Mouse (Mus musculus): Measurements from ENCODE around the gene Napsa. TPM values are rescaled to one million over a fixed set of nuclear protein-coding genes. Genes with fewer than 3 reads are reported as not detected.
A peak's percentile ranks its signal among the peaks of the same experiment; 100 is the strongest.

The Napsa gene
- total RNA-seq, 1 experiment: 13.7 TPM

GRCm38 (mm10) chr7:44614041-44614688, 42.0 kb downstream of the Napsa start:
- no peak overlapping the region for H3K9ac ChIP-seq (ENCODE audit: insufficient read depth, low read depth, low read length, poor library complexity, severe bottlenecking)
- no peak for TF ChIP-seq HCFC1 (IDR thresholded peaks at IDR 0.05; ENCODE audit: borderline replicate concordance, insufficient read depth, low read length)
- TF ChIP-seq CHD2 (IDR thresholded peaks at IDR 0.05; ENCODE audit: low read depth, low read length): no peak
- no peak for TF ChIP-seq ZNF384 (IDR thresholded peaks at IDR 0.05; ENCODE audit: low read depth, low read length)
- no peak for TF ChIP-seq ZC3H11A (IDR thresholded peaks at IDR 0.05; ENCODE audit: borderline replicate concordance, low read depth, low read length)
- TF ChIP-seq MAFK (IDR thresholded peaks at IDR 0.05; ENCODE audit: insufficient read depth, low read depth, low read length): no peak
- in situ Hi-C loops (cut with MboI; ENCODE audit: low sequenced_read_pairs in 2 of 2, unreplicated experiment in 2 of 2): no loop called here
- peaks cover 0 to 27% of the 10 kb centered on the region in 2 experiments; a peak in 2 of 4 replicates for H3K4me1 ChIP-seq (ENCODE audit: control insufficient read depth in 2 of 2, insufficient read depth in 2 of 2, low read length in 2 of 2, poor library complexity in 1 of 2)
- no peak overlapping the region for H3K27ac ChIP-seq (ENCODE audit: insufficient read depth, low read depth, low read length, poor library complexity, severe bottlenecking)
- peak; percentile 95 for DNase-seq (ENCODE audit: low read depth, low spot score)
- peak overlapping the region; percentile 48 to 66; a peak in 3 of 4 replicates for H3K4me3 ChIP-seq (ENCODE audit: insufficient read depth in 1 of 2, low read depth in 1 of 2, low read length in 2 of 2, poor library complexity in 1 of 2, severe bottlenecking in 1 of 2)
- no peaks in the 10 kb centered on the region for H3K9me3 ChIP-seq (ENCODE audit: control insufficient read depth, insufficient read depth, low read depth, low read length)
- H3K36me3 ChIP-seq (ENCODE audit: control insufficient read depth, insufficient read depth, low read length, poor library complexity, severe bottlenecking): no peaks in the 10 kb centered on the region; the same call in 1 of the 2 replicates

DNA sequence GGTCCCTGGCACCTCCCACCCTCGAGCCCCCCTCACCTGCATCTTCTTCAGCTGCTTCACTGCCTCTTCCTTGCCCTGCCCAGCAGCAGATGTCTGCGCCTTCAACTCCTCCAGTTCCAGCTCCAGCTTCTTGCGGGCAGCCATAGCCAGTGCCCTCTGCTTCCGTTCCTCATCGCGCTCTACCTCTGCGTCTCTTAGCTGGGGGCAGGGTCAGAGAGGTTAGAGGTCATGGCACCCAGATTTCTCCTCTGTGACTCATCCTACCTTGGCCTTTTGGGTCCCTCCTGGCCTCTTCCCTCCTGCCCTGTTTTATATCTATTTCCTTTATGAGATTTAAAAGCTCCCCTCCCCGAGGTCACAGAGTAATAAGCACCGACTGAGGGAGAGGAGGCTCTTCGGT, 43.1 kb downstream of the Napsa start:
- in situ Hi-C loops (cut with MboI; ENCODE audit: low sequenced_read_pairs in 2 of 2, unreplicated experiment in 2 of 2): no loop called here
- no peak overlapping the region for H3K27ac ChIP-seq (ENCODE audit: insufficient read depth, low read depth, low read length, poor library complexity, severe bottlenecking)
- H3K4me3 ChIP-seq (ENCODE audit: insufficient read depth in 1 of 2, low read depth in 1 of 2, low read length in 2 of 2, poor library complexity in 1 of 2, severe bottlenecking in 1 of 2): peak overlapping the region; percentile 13 to 62; a peak in 3 of 4 replicates

GRCm38 (mm10) chr7:44615987-44616386, 43.8 kb downstream of the Napsa start:
- Histone ChIP-seq H3K9ac (ENCODE audit: insufficient read depth, low read depth, low read length, poor library complexity, severe bottlenecking) (no peak overlapping the region), H3K9me3 (ENCODE audit: control insufficient read depth, insufficient read depth, low read depth, low read length) (no peaks in the 10 kb centered on the region), H3K4me3 (ENCODE audit: insufficient read depth in 1 of 2, low read depth in 1 of 2, low read length in 2 of 2, poor library complexity in 1 of 2, severe bottlenecking in 1 of 2) (peak overlapping the region in 1 of 2 experiments; percentile 5; a peak in 1 of 4 replicates), H3K27ac (ENCODE audit: insufficient read depth, low read depth, low read length, poor library complexity, severe bottlenecking) (no peak overlapping the region), H3K36me3 (ENCODE audit: control insufficient read depth, insufficient read depth, low read length, poor library complexity, severe bottlenecking) (no peaks in the 10 kb centered on the region; the same call in 1 of the 2 replicates), H3K4me1 (ENCODE audit: control insufficient read depth in 2 of 2, insufficient read depth in 2 of 2, low read length in 2 of 2, poor library complexity in 1 of 2) (peaks cover 0 to 24% of the 10 kb centered on the region in 2 experiments; a peak in 2 of 4 replicates)
- no peak for DNase-seq (ENCODE audit: low read depth, low spot score)
- TF ChIP-seq CHD2 (IDR thresholded peaks at IDR 0.05; ENCODE audit: low read depth, low read length) (no peak), ZC3H11A (IDR thresholded peaks at IDR 0.05; ENCODE audit: borderline replicate concordance, low read depth, low read length) (no peak), ZNF384 (IDR thresholded peaks at IDR 0.05; ENCODE audit: low read depth, low read length) (no peak), MAFK (IDR thresholded peaks at IDR 0.05; ENCODE audit: insufficient read depth, low read depth, low read length) (no peak), HCFC1 (IDR thresholded peaks at IDR 0.05; ENCODE audit: borderline replicate concordance, insufficient read depth, low read length) (no peak)
- in situ Hi-C loops (cut with MboI; ENCODE audit: low sequenced_read_pairs in 2 of 2, unreplicated experiment in 2 of 2): no loop called here

More for the DNA sequence above, 43.1 kb downstream of the Napsa start:
- Histone ChIP-seq H3K4me1 (ENCODE audit: control insufficient read depth in 2 of 2, insufficient read depth in 2 of 2, low read length in 2 of 2, poor library complexity in 1 of 2) (peaks cover 0 to 26% of the 10 kb centered on the region in 2 experiments; a peak in 2 of 4 replicates), H3K36me3 (ENCODE audit: control insufficient read depth, insufficient read depth, low read length, poor library complexity, severe bottlenecking) (no peaks in the 10 kb centered on the region; the same call in 1 of the 2 replicates), H3K9ac (ENCODE audit: insufficient read depth, low read depth, low read length, poor library complexity, severe bottlenecking) (peak overlapping the region; percentile 21; the same call in 1 of the 2 replicates), H3K9me3 (ENCODE audit: control insufficient read depth, insufficient read depth, low read depth, low read length) (no peaks in the 10 kb centered on the region)
- no peak for TF ChIP-seq HCFC1 (IDR thresholded peaks at IDR 0.05; ENCODE audit: borderline replicate concordance, insufficient read depth, low read length)
- no peak for TF ChIP-seq ZC3H11A (IDR thresholded peaks at IDR 0.05; ENCODE audit: borderline replicate concordance, low read depth, low read length)
- no peak for TF ChIP-seq CHD2 (IDR thresholded peaks at IDR 0.05; ENCODE audit: low read depth, low read length)
- TF ChIP-seq MAFK (IDR thresholded peaks at IDR 0.05; ENCODE audit: insufficient read depth, low read depth, low read length): no peak
- TF ChIP-seq ZNF384 (IDR thresholded peaks at IDR 0.05; ENCODE audit: low read depth, low read length): no peak
- no peak for DNase-seq (ENCODE audit: low read depth, low spot score)

DNA sequence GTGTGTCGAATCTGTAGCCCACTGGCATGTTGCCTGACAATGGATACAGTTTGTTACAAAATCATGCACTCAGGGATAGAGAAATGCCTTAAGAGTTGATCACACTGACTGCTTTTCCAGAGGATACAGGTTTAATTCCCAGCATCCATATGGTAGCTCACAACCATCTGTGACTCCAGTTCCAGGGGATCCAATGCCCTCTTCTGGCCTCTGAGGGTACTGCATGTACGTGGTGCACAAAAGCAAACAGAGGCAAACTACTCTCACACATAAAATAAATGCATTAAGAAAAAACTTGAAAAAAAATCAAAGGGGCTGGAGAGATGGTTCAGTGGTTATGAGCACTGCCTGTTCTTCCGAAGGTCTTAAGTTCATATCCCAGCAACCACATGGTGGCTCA, 44.9 kb downstream of the Napsa start:
- no peak for TF ChIP-seq HCFC1 (IDR thresholded peaks at IDR 0.05; ENCODE audit: borderline replicate concordance, insufficient read depth, low read length)
- TF ChIP-seq ZC3H11A (IDR thresholded peaks at IDR 0.05; ENCODE audit: borderline replicate concordance, low read depth, low read length): no peak
- TF ChIP-seq MAFK (IDR thresholded peaks at IDR 0.05; ENCODE audit: insufficient read depth, low read depth, low read length): no peak
- TF ChIP-seq ZNF384 (IDR thresholded peaks at IDR 0.05; ENCODE audit: low read depth, low read length): no peak
- TF ChIP-seq CHD2 (IDR thresholded peaks at IDR 0.05; ENCODE audit: low read depth, low read length): no peak
- DNase-seq (ENCODE audit: low read depth, low spot score): no peak
- Histone ChIP-seq H3K36me3 (ENCODE audit: control insufficient read depth, insufficient read depth, low read length, poor library complexity, severe bottlenecking) (peaks cover 4% of the 10 kb centered on the region; the same call in 1 of the 2 replicates), H3K9me3 (ENCODE audit: control insufficient read depth, insufficient read depth, low read depth, low read length) (no peaks in the 10 kb centered on the region), H3K4me1 (ENCODE audit: control insufficient read depth in 2 of 2, insufficient read depth in 2 of 2, low read length in 2 of 2, poor library complexity in 1 of 2) (peaks cover 0 to 21% of the 10 kb centered on the region in 2 experiments; a peak in 2 of 4 replicates), H3K4me3 (ENCODE audit: insufficient read depth in 1 of 2, low read depth in 1 of 2, low read length in 2 of 2, poor library complexity in 1 of 2, severe bottlenecking in 1 of 2) (no peak overlapping the region), H3K9ac (ENCODE audit: insufficient read depth, low read depth, low read length, poor library complexity, severe bottlenecking) (no peak overlapping the region), H3K27ac (ENCODE audit: insufficient read depth, low read depth, low read length, poor library complexity, severe bottlenecking) (no peak overlapping the region)
- in situ Hi-C loops (cut with MboI; ENCODE audit: low sequenced_read_pairs in 2 of 2, unreplicated experiment in 2 of 2): no loop called here
